Mouse (Mus musculus) cerebellum, adult 2 months (tissue): ENCODE results near the gene Acad10. TPM values are rescaled to one million over a fixed set of nuclear protein-coding genes. Genes with fewer than 3 reads are reported as not detected.
A peak's percentile ranks its signal among the peaks of the same experiment; 100 is the strongest.
"Not testable (repeated sequence)": the region's sequence is repeated elsewhere in the genome, so short reads cannot be mapped to it uniquely, and the experiment has no call there.

Experiments
- DNase-seq, 2 experiments: peaks; one replicate each; pipeline ENCODE4 v3.0.0; 2021
- H3K27ac ChIP-seq: fragments of 200-500 bp; 2 replicates; pipeline ENCODE4 v1.5.1; 2012; ENCODE audit warnings: low read length, control low read depth, inconsistent platforms; ENCODE audit not compliant: insufficient read depth
- H3K27me3 ChIP-seq: fragments of 200-500 bp; 2 replicates; pipeline ENCODE4 v1.6.1; 2012; ENCODE audit warnings: inconsistent platforms, mild to moderate bottlenecking, low read length, moderate library complexity; ENCODE audit not compliant: control insufficient read depth, insufficient read depth
- H3K4me1 ChIP-seq: fragments of 200-500 bp; 2 replicates; pipeline ENCODE4 v1.6.1; 2011; ENCODE audit warnings: low read length; ENCODE audit not compliant: control insufficient read depth, insufficient read depth
- H3K4me3 ChIP-seq: fragments of 200-500 bp; replicated peaks from 2 replicates; pipeline ENCODE3; 2011; ENCODE audit warnings: mild to moderate bottlenecking, low read depth, low read length, control low read depth; ENCODE audit not compliant: insufficient read depth
- CTCF ChIP-seq: fragments of 200-500 bp; IDR thresholded peaks from 2 replicates; pipeline ENCODE4 v1.5.1; 2011; ENCODE audit warnings: low read depth, mild to moderate bottlenecking, control low read depth, low read length, moderate library complexity, borderline replicate concordance; ENCODE audit not compliant: insufficient read depth
- POLR2A ChIP-seq: fragments of 200-500 bp; IDR thresholded peaks from 2 replicates; pipeline ENCODE4 v1.6.1; 2011; ENCODE audit warnings: low read length, control low read depth, borderline replicate concordance; ENCODE audit not compliant: insufficient read depth
- WGBS: fragments of 180-500 bp; shearing (Covaris S2); methylation state at CpG from one replicate; pipeline ENCODE4 v1.1.7; 2018; 5-methylcytosine and 5-hydroxymethylcytosine counted together
- polyA plus RNA-seq: library from polyadenylated mRNA; depleted of rRNA; stranded (reverse); fragments of >200 nt; gene quantifications from 2 replicates; pipeline ENCODE4 v1.2.3, GENCODE M21; 2012

Acad10 gene
- polyA plus RNA-seq, 1 experiment, result 3.6 TPM

DNA sequence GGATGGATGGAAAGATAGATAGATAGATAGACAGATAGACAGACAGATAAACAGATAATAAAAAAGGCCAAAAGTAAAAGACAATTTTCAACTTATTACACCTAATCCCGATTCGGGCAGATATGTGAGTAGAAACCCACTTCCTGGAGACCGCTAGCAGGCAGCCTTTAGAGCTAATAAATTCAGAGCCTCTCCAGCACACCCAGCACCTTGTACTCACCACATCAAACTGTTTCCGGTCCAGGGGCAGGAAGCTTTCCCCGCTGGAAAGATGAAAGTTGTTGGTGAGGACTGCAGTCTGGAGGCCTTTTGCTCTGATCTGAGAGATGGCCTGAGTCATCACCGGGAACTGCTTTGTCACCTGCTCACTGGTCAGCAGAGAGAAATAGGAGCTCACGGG lies 11.2 kb downstream of the Acad10 start:
- no peak for DNase-seq
- TF ChIP-seq POLR2A (no peak), CTCF (no peak)
- H3K4me1 ChIP-seq, result no peaks in the 10 kb centered on the region
- H3K27ac ChIP-seq, result no peak overlapping the region
- WGBS, result 87% methylated on average over 7 of the region's 7 CpGs
- H3K27me3 ChIP-seq, result no peaks in the 10 kb centered on the region
- H3K4me3 ChIP-seq, result no peak overlapping the region

- TF ChIP-seq CTCF (no peak), POLR2A (no peak)
- Histone ChIP-seq H3K27ac (no peak overlapping the region), H3K27me3 (no peaks in the 10 kb centered on the region), H3K4me3 (no peak overlapping the region), H3K4me1 (no peaks in the 10 kb centered on the region)
- 94% methylated on average over 9 of the region's 9 CpGs for WGBS
- DNase-seq, result no peak
Observed at GRCm38 (mm10) chr5:121639601-121640000, 20.7 kb downstream of the Acad10 start.

- no peaks in the 10 kb centered on the region for H3K4me1 ChIP-seq
- 73% methylated on average over 6 of the region's 6 CpGs for WGBS
- no peaks in the 10 kb centered on the region for H3K27me3 ChIP-seq
- DNase-seq, result no peak
- H3K27ac ChIP-seq, result no peak overlapping the region
- TF ChIP-seq POLR2A, result no peak
- no peak for TF ChIP-seq CTCF
- H3K4me3 ChIP-seq, result no peak overlapping the region
Observed at GRCm38 (mm10) chr5:121637296-121637695, 23.0 kb downstream of the Acad10 start.

GRCm38 (mm10) chr5:121634668-121635067 lies 25.6 kb downstream of the Acad10 start:
- WGBS, result 87% methylated on average over 5 of the region's 5 CpGs

GRCm38 (mm10) chr5:121632804-121633203 lies 27.5 kb downstream of the Acad10 start:
- H3K27me3 ChIP-seq, result no peaks in the 10 kb centered on the region
- no peaks in the 10 kb centered on the region for H3K4me1 ChIP-seq
- H3K4me3 ChIP-seq, result no peak overlapping the region
- no peak for DNase-seq
- WGBS, result 59% methylated on average over 3 of the region's 3 CpGs
- TF ChIP-seq POLR2A (no peak), CTCF (no peak)
- H3K27ac ChIP-seq, result no peak overlapping the region

More at GRCm38 (mm10) chr5:121634668-121635067, 25.6 kb downstream of the Acad10 start:
- H3K4me1 ChIP-seq, result no peaks in the 10 kb centered on the region
- H3K27ac ChIP-seq, result no peak overlapping the region
- no peaks in the 10 kb centered on the region for H3K27me3 ChIP-seq
- H3K4me3 ChIP-seq, result no peak overlapping the region
- TF ChIP-seq CTCF (no peak), POLR2A (no peak)
- no peak for DNase-seq

DNA sequence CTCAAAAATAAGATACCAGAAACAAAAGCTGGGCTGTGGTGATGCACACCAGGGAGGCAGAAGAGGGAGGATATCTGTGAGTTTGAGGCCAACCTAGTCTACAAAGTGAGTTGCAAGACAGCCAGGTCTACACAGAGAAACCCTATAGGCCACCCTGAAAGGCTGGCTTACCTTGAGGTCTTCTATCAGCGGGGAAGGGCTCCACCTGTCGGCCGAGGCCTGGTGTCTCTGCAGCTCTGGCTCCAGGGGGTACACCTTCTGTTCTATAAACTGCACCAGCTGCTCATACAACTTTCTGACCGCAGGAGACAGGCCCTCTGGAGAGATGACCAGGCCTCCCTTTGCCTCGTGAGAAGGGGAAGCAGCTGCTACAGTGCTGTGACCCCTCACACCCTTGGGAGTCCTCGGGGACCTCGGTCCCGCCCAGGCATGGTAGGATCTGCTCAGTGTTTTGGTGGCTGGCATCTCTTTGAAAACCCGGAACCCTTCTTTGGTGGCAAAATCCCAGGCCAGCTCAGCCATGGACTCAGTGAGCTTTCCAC lies 29.1 kb downstream of the Acad10 start:
- not testable (repeated sequence) for DNase-seq, H3K4me1 ChIP-seq, H3K4me3 ChIP-seq, H3K27me3 ChIP-seq, H3K27ac ChIP-seq
- WGBS, result 42% methylated on average over 8 of the region's 9 CpGs

- H3K4me3 ChIP-seq, result no peak overlapping the region
- no peak for TF ChIP-seq POLR2A
- peak; percentile 77 for TF ChIP-seq CTCF
- no peaks in the 10 kb centered on the region for H3K4me1 ChIP-seq
- no peak overlapping the region for H3K27ac ChIP-seq
- 0% methylated on average over 1 of the region's 1 CpGs for WGBS
- no peaks in the 10 kb centered on the region for H3K27me3 ChIP-seq
- peak; percentile 50 to 73 for DNase-seq
Observed at GRCm38 (mm10) chr5:121627871-121628270, 32.4 kb downstream of the Acad10 start.

- Histone ChIP-seq H3K4me1 (peaks cover 6% of the 10 kb centered on the region), H3K27ac (no peak overlapping the region)
- 87% methylated on average over 3 of the region's 3 CpGs for WGBS
Observed at GRCm38 (mm10) chr5:121623241-121623640, 37.1 kb downstream of the Acad10 start.

More at GRCm38 (mm10) chr5:121623241-121623640, 37.1 kb downstream of the Acad10 start:
- TF ChIP-seq POLR2A (no peak), CTCF (no peak)
- Histone ChIP-seq H3K27me3 (no peaks in the 10 kb centered on the region), H3K4me3 (no peak overlapping the region)
- no peak for DNase-seq
